Mouse (Mus musculus) C2C12 (cell line): ENCODE measurements around the gene Agpat1.

Experiments
- CEBPB ChIP-seq: IDR thresholded peaks from one replicate; pipeline ENCODE4 v1.6.1; 2011; ENCODE audit warnings: low read depth, mild to moderate bottlenecking, control low read depth, moderate library complexity
- CTCF ChIP-seq: IDR thresholded peaks from one replicate; pipeline ENCODE4 v1.5.1; 2011; ENCODE audit not compliant: control insufficient read depth, insufficient read depth, insufficient read length
- FOSL1 ChIP-seq: IDR thresholded peaks from one replicate; pipeline ENCODE4 v1.8.0; 2011; ENCODE audit warnings: mild to moderate bottlenecking, low read length; ENCODE audit not compliant: poor library complexity, insufficient read depth, severe bottlenecking
- MAX ChIP-seq: IDR thresholded peaks from one replicate; pipeline ENCODE4 v1.6.1; 2011; ENCODE audit warnings: mild to moderate bottlenecking, control low read depth
- MYOG ChIP-seq: IDR thresholded peaks from one replicate; pipeline ENCODE4 v1.6.1; 2011; ENCODE audit not compliant: control insufficient read depth, insufficient read length; ENCODE audit errors: extremely low read depth
- USF1 ChIP-seq: IDR thresholded peaks from one replicate; pipeline ENCODE4 v1.6.1; 2011; ENCODE audit warnings: low read depth, mild to moderate bottlenecking, control low read depth, moderate library complexity

GRCm38 (mm10) chr17:34569919-34570318 lies 34.1 kb upstream of the Agpat1 start:
- TF ChIP-seq USF1 (no peak), CTCF (no peak), MAX (no peak), CEBPB (no peak), FOSL1 (no peak), MYOG (no peak)
